Mouse (Mus musculus) embryonic facial prominence, embryonic 13.5 days (tissue): ENCODE measurements around the gene Cpeb2. TPM values are rescaled to one million over a fixed set of nuclear protein-coding genes. Genes with fewer than 3 reads are reported as not detected.

Experiments used
- ATAC-seq: fragments of 200-750 bp; cut with Nextera tagmentation; 2 replicates; pipeline ENCODE4 v1.8.0; 2017; ENCODE audit warnings: low read depth; ENCODE audit not compliant: insufficient number of reproducible peaks, insufficient read depth, low FRiP score, low TSS enrichment
- H3K27ac ChIP-seq: fragments of 300-500 bp; sonication (generic); 2 replicates; pipeline ENCODE4 v1.5.1; 2015; ENCODE audit warnings: moderate library complexity, mild to moderate bottlenecking, inconsistent platforms
- H3K27me3 ChIP-seq: fragments of 300-500 bp; sonication (generic); 2 replicates; pipeline ENCODE4 v1.6.1; 2015; ENCODE audit warnings: mild to moderate bottlenecking, inconsistent platforms
- H3K36me3 ChIP-seq: fragments of 300-500 bp; sonication (generic); 2 replicates; pipeline ENCODE4 v1.6.1; 2015; ENCODE audit warnings: mild to moderate bottlenecking, inconsistent platforms
- H3K4me1 ChIP-seq: fragments of 300-500 bp; sonication (generic); 2 replicates; pipeline ENCODE4 v1.6.1; 2015; ENCODE audit warnings: inconsistent platforms
- H3K4me2 ChIP-seq: fragments of 300-500 bp; sonication (generic); 2 replicates; pipeline ENCODE4 v1.6.1; 2015; ENCODE audit warnings: moderate library complexity, mild to moderate bottlenecking, inconsistent platforms
- H3K4me3 ChIP-seq: fragments of 300-500 bp; sonication (generic); 2 replicates; pipeline ENCODE4 v1.5.1; 2015; ENCODE audit warnings: mild to moderate bottlenecking, inconsistent platforms
- H3K9ac ChIP-seq: fragments of 300-500 bp; sonication (generic); 2 replicates; pipeline ENCODE4 v1.6.1; 2015; ENCODE audit warnings: mild to moderate bottlenecking, inconsistent platforms
- H3K9me3 ChIP-seq: fragments of 300-500 bp; sonication (generic); 2 replicates; pipeline ENCODE4 v1.6.1; 2016; ENCODE audit warnings: inconsistent platforms
- WGBS: fragments of 180-500 bp; shearing (Covaris S2); methylation state at CpG from one replicate; pipeline ENCODE4 v1.1.7; 2015; ENCODE audit warnings: mixed read lengths; 5-methylcytosine and 5-hydroxymethylcytosine counted together
- polyA plus RNA-seq: library from polyadenylated mRNA; unstranded; fragments of >200 nt; fragmentation: Nextera tagmentation; extraction: Ambion mirVana; gene quantifications from 2 replicates; pipeline ENCODE4 v1.2.1, GENCODE M21; 2015

The Cpeb2 gene
- polyA plus RNA-seq, 1 experiment from 2014 or later, result 2.0 TPM

- Histone ChIP-seq H3K36me3 (no peaks in the 10 kb centered on the region), H3K9me3 (no peaks in the 10 kb centered on the region), H3K4me3 (no peak overlapping the region), H3K27ac (no peak overlapping the region), H3K27me3 (no peaks in the 10 kb centered on the region), H3K4me1 (no peaks in the 10 kb centered on the region), H3K9ac (no peak overlapping the region), H3K4me2 (no peak overlapping the region)
- ATAC-seq, result no peak
- WGBS, result 91% methylated on average over 8 of the region's 8 CpGs
Observed at GRCm38 (mm10) chr5:43246236-43246635, 13.3 kb downstream of the Cpeb2 start.

- H3K27ac ChIP-seq, result no peak overlapping the region
- no peak overlapping the region for H3K4me3 ChIP-seq
- no peaks in the 10 kb centered on the region for H3K4me1 ChIP-seq
- 81% methylated on average over 6 of the region's 6 CpGs for WGBS
- no peaks in the 10 kb centered on the region for H3K9me3 ChIP-seq
- no peaks in the 10 kb centered on the region for H3K27me3 ChIP-seq
- no peaks in the 10 kb centered on the region for H3K36me3 ChIP-seq
- no peak overlapping the region for H3K4me2 ChIP-seq
- ATAC-seq, result no peak
- H3K9ac ChIP-seq, result no peak overlapping the region
Observed at GRCm38 (mm10) chr5:43246954-43247353, 14.0 kb downstream of the Cpeb2 start.

- WGBS, result 49% methylated on average over 3 of the region's 3 CpGs
Observed at GRCm38 (mm10) chr5:43248001-43248430, 15.0 kb downstream of the Cpeb2 start.

GRCm38 (mm10) chr5:43257490-43257889 lies 24.5 kb downstream of the Cpeb2 start:
- no peaks in the 10 kb centered on the region for H3K9me3 ChIP-seq
- H3K36me3 ChIP-seq, result no peaks in the 10 kb centered on the region
- no peak overlapping the region for H3K4me2 ChIP-seq
- no peaks in the 10 kb centered on the region for H3K27me3 ChIP-seq
- ATAC-seq, result no peak
- H3K4me1 ChIP-seq, result no peaks in the 10 kb centered on the region
- WGBS, result 85% methylated on average over 2 of the region's 2 CpGs
- no peak overlapping the region for H3K27ac ChIP-seq
- no peak overlapping the region for H3K4me3 ChIP-seq
- H3K9ac ChIP-seq, result no peak overlapping the region

More at GRCm38 (mm10) chr5:43248001-43248430, 15.0 kb downstream of the Cpeb2 start:
- no peak overlapping the region for H3K9ac ChIP-seq
- H3K9me3 ChIP-seq, result no peaks in the 10 kb centered on the region
- no peak overlapping the region for H3K4me2 ChIP-seq
- no peaks in the 10 kb centered on the region for H3K27me3 ChIP-seq
- ATAC-seq, result no peak
- no peaks in the 10 kb centered on the region for H3K36me3 ChIP-seq
- H3K4me3 ChIP-seq, result no peak overlapping the region
- no peaks in the 10 kb centered on the region for H3K4me1 ChIP-seq
- no peak overlapping the region for H3K27ac ChIP-seq

GRCm38 (mm10) chr5:43258472-43259142 lies 25.6 kb downstream of the Cpeb2 start:
- no peaks in the 10 kb centered on the region for H3K27me3 ChIP-seq
- no peak overlapping the region for H3K4me3 ChIP-seq
- H3K4me1 ChIP-seq, result no peaks in the 10 kb centered on the region
- 89% methylated on average over 3 of the region's 3 CpGs for WGBS
- H3K36me3 ChIP-seq, result no peaks in the 10 kb centered on the region
- no peak overlapping the region for H3K27ac ChIP-seq
- no peak overlapping the region for H3K4me2 ChIP-seq
- H3K9ac ChIP-seq, result no peak overlapping the region
- ATAC-seq, result no peak
- H3K9me3 ChIP-seq, result no peaks in the 10 kb centered on the region

GRCm38 (mm10) chr5:43261814-43262213 lies 28.8 kb downstream of the Cpeb2 start:
- no peak for ATAC-seq
- 74% methylated on average over 6 of the region's 6 CpGs for WGBS
- no peak overlapping the region for H3K9ac ChIP-seq

GRCm38 (mm10) chr5:43263951-43264350 lies 31.0 kb downstream of the Cpeb2 start:
- H3K4me1 ChIP-seq, result no peaks in the 10 kb centered on the region
- H3K4me2 ChIP-seq, result no peak overlapping the region
- H3K9ac ChIP-seq, result no peak overlapping the region
- 85% methylated on average over 4 of the region's 4 CpGs for WGBS
- no peak overlapping the region for H3K27ac ChIP-seq
- no peaks in the 10 kb centered on the region for H3K27me3 ChIP-seq
- no peak overlapping the region for H3K4me3 ChIP-seq
- no peak for ATAC-seq
- no peaks in the 10 kb centered on the region for H3K9me3 ChIP-seq
- no peaks in the 10 kb centered on the region for H3K36me3 ChIP-seq

More at GRCm38 (mm10) chr5:43261814-43262213, 28.8 kb downstream of the Cpeb2 start:
- Histone ChIP-seq H3K27me3 (no peaks in the 10 kb centered on the region), H3K4me3 (no peak overlapping the region), H3K9me3 (no peaks in the 10 kb centered on the region), H3K36me3 (no peaks in the 10 kb centered on the region), H3K27ac (no peak overlapping the region), H3K4me1 (no peaks in the 10 kb centered on the region), H3K4me2 (no peak overlapping the region)

- H3K27me3 ChIP-seq, result no peaks in the 10 kb centered on the region
- H3K4me1 ChIP-seq, result no peaks in the 10 kb centered on the region
- 92% methylated on average over 2 of the region's 2 CpGs for WGBS
- no peak overlapping the region for H3K9ac ChIP-seq
- no peaks in the 10 kb centered on the region for H3K9me3 ChIP-seq
- H3K36me3 ChIP-seq, result no peaks in the 10 kb centered on the region
- no peak for ATAC-seq
- no peak overlapping the region for H3K27ac ChIP-seq
- no peak overlapping the region for H3K4me2 ChIP-seq
- no peak overlapping the region for H3K4me3 ChIP-seq
Observed at GRCm38 (mm10) chr5:43264696-43265095, 31.7 kb downstream of the Cpeb2 start.

GRCm38 (mm10) chr5:43277982-43278381 lies 45.0 kb downstream of the Cpeb2 start:
- no peak for ATAC-seq
- Histone ChIP-seq H3K4me3 (no peak overlapping the region), H3K27ac (no peak overlapping the region), H3K4me2 (no peak overlapping the region), H3K27me3 (no peaks in the 10 kb centered on the region), H3K4me1 (no peaks in the 10 kb centered on the region), H3K9me3 (no peaks in the 10 kb centered on the region), H3K9ac (no peak overlapping the region), H3K36me3 (no peaks in the 10 kb centered on the region)
- 94% methylated on average over 1 of the region's 1 CpGs for WGBS

- 78% methylated on average over 3 of the region's 3 CpGs for WGBS
- no peak for ATAC-seq
- H3K27me3 ChIP-seq, result no peaks in the 10 kb centered on the region
- no peaks in the 10 kb centered on the region for H3K36me3 ChIP-seq
- no peak overlapping the region for H3K9ac ChIP-seq
- no peak overlapping the region for H3K4me3 ChIP-seq
- no peaks in the 10 kb centered on the region for H3K4me1 ChIP-seq
- no peak overlapping the region for H3K4me2 ChIP-seq
- H3K27ac ChIP-seq, result no peak overlapping the region
- no peaks in the 10 kb centered on the region for H3K9me3 ChIP-seq
Observed at GRCm38 (mm10) chr5:43279774-43280173, 46.8 kb downstream of the Cpeb2 start.

- ATAC-seq, result no peak
- 86% methylated on average over 12 of the region's 12 CpGs for WGBS
- H3K36me3 ChIP-seq, result no peaks in the 10 kb centered on the region
Observed at GRCm38 (mm10) chr5:43285756-43286155, 52.8 kb downstream of the Cpeb2 start.

GRCm38 (mm10) chr5:43289752-43290446 lies 56.9 kb downstream of the Cpeb2 start:
- Histone ChIP-seq H3K36me3 (no peaks in the 10 kb centered on the region), H3K4me3 (no peak overlapping the region), H3K9me3 (no peaks in the 10 kb centered on the region), H3K4me2 (no peak overlapping the region), H3K9ac (no peak overlapping the region), H3K27me3 (no peaks in the 10 kb centered on the region), H3K4me1 (no peaks in the 10 kb centered on the region), H3K27ac (no peak overlapping the region)
- WGBS, result 78% methylated on average over 8 of the region's 8 CpGs
- no peak for ATAC-seq

More at GRCm38 (mm10) chr5:43285756-43286155, 52.8 kb downstream of the Cpeb2 start:
- no peak overlapping the region for H3K9ac ChIP-seq
- H3K27ac ChIP-seq, result no peak overlapping the region
- H3K4me3 ChIP-seq, result no peak overlapping the region
- no peak overlapping the region for H3K4me2 ChIP-seq
- no peaks in the 10 kb centered on the region for H3K9me3 ChIP-seq
- no peaks in the 10 kb centered on the region for H3K27me3 ChIP-seq
- H3K4me1 ChIP-seq, result no peaks in the 10 kb centered on the region
